Mouse (Mus musculus): ENCODE data around the gene Apba3. TPM values are rescaled to one million over a fixed set of nuclear protein-coding genes. Genes with fewer than 3 reads are reported as not detected.

Apba3 gene
- polyA plus RNA-seq, 1 experiment = 32.8 TPM

DNA sequence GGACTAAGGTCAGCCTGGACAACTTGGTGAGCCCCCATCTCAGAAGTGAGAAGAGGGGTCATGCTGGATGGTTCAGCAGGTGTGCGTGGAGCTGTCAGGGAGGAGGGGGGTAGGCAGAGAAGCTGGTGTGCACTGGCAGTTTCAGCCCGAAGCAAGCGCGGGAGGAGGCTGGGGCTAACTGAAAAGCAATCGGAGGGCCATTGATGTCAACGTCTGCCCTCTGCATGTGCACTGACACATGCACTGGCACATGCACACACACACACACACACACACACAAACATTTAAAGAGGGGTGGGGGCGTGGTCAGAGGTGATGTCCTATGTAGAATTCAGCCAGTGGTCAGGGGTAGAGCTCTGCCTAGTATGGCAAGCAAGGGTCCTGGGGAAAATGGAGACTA is 35.3 kb upstream of the Apba3 start:
- TF ChIP-seq POLR2A (IDR thresholded peaks at IDR 0.05; ENCODE audit: borderline replicate concordance, control insufficient read depth, low read depth, low read length) (no peak), CTCF (IDR thresholded peaks at IDR 0.05; ENCODE audit: control insufficient read depth, insufficient read depth, low read length) (no peak)
- 46% methylated on average over 7 of the region's 7 CpGs for WGBS

DNA sequence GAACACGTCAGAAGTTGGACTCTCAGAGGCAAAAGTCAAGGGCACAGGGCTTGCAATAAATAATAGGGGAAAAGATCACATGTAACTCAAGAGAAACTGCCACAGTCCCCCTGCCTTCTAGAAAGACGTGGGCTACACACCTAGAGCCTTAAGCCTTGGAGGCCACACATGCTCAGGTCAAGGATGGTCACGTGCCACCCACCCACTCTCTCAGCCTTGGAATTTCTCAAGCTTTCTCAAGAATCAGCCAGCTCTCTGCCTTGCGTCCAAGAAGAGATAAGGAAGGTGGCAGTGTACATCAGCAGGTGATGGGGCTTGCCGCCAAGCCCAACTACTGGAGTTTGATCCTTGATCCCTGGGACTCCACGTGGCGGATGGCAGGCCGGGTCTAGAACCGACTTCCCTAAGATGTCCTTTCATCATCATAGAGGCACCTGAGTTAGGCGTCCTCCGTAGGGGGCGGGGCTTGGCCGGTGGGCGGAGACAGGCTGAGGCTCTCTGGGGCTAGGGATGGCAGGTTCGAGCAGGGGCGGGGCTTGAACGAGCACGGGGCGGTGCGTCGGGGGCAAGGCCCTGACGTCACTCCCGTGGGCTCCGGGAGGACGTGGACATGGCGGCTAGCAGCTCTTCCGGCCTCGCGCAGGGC is 34.1 kb upstream of the Apba3 start, which contains the start of gene Zfr2:
Gene Zfr2 (plus strand): TSS at position 576 of the 646 bp plus-strand sequence.
- H3K27ac ChIP-seq (ENCODE audit: control insufficient read depth, insufficient read depth, low read depth, low read length, poor library complexity) = no peak within 1 kb of the TSS
- no peaks in the 10 kb centered on the region for H3K4me1 ChIP-seq (ENCODE audit: control insufficient read depth, insufficient read depth, low read length)
- 8% methylated on average over 29 of the region's 29 CpGs for WGBS
- H3K4me3 ChIP-seq (replicated peaks; ENCODE audit: control insufficient read depth, low read depth, low read length) = peak within 1 kb of the TSS; percentile 59
- peak; percentile 57; the same call in 1 of the 2 replicates for TF ChIP-seq POLR2A (IDR thresholded peaks at IDR 0.05; ENCODE audit: borderline replicate concordance, control insufficient read depth, low read depth, low read length)
- no peak for TF ChIP-seq CTCF (IDR thresholded peaks at IDR 0.05; ENCODE audit: control insufficient read depth, insufficient read depth, low read length)

More for the DNA sequence above, 35.3 kb upstream of the Apba3 start:
- Histone ChIP-seq H3K4me1 (ENCODE audit: control insufficient read depth, insufficient read depth, low read length) (no peaks in the 10 kb centered on the region), H3K4me3 (replicated peaks; ENCODE audit: control insufficient read depth, low read depth, low read length) (no peak overlapping the region), H3K27ac (ENCODE audit: control insufficient read depth, insufficient read depth, low read depth, low read length, poor library complexity) (no peak overlapping the region)

DNA sequence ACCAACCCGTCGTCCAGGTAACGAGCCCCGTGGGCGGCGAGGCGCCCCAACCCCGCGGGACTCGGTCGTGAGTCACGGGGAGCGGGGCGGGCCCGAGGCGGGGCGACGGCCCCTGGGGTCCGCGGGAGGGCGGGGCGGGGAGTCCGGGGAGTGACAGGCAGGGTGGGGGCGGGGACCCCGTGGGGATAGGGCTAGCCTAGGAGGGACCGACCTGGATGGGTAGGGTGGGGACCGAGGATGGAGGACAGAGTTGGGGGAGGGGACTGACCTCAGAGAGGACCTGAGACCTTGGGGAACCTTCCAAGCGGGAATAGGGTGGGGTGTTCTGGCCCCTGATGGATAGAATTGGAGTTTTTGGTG is 33.6 kb upstream of the Apba3 start:
- WGBS = 3% methylated on average over 28 of the region's 28 CpGs
- no peak overlapping the region for H3K27ac ChIP-seq (ENCODE audit: control insufficient read depth, insufficient read depth, low read depth, low read length, poor library complexity)
- TF ChIP-seq CTCF (IDR thresholded peaks at IDR 0.05; ENCODE audit: control insufficient read depth, insufficient read depth, low read length) (no peak), POLR2A (IDR thresholded peaks at IDR 0.05; ENCODE audit: borderline replicate concordance, control insufficient read depth, low read depth, low read length) (no peak)
- H3K4me3 ChIP-seq (replicated peaks; ENCODE audit: control insufficient read depth, low read depth, low read length) = peak overlapping the region; percentile 59
- H3K4me1 ChIP-seq (ENCODE audit: control insufficient read depth, insufficient read depth, low read length) = no peaks in the 10 kb centered on the region

DNA sequence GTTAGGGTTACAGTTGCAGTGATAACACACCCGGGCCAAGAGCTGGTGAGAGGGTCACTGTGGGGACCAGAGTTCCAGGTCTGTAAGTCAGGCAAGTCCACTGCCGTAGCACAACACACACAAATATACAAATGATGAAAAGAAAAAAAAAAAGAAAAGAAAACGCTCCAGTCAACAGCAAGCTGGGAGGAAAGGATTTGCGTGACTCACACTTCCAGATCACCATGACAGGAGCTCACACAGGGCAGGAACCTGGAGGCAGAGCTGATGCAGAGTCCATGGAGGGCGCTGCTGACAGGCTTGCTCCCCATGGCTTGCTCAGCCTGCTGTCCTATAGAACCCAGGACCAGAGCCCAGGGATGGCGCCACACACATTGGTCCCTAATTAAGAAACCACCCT is 32.6 kb upstream of the Apba3 start:
- WGBS = 86% methylated on average over 6 of the region's 6 CpGs
- Histone ChIP-seq H3K27ac (ENCODE audit: control insufficient read depth, insufficient read depth, low read depth, low read length, poor library complexity) (no peak overlapping the region), H3K4me3 (replicated peaks; ENCODE audit: control insufficient read depth, low read depth, low read length) (no peak overlapping the region), H3K4me1 (ENCODE audit: control insufficient read depth, insufficient read depth, low read length) (no peaks in the 10 kb centered on the region)
- TF ChIP-seq POLR2A (IDR thresholded peaks at IDR 0.05; ENCODE audit: borderline replicate concordance, control insufficient read depth, low read depth, low read length) (no peak), CTCF (IDR thresholded peaks at IDR 0.05; ENCODE audit: control insufficient read depth, insufficient read depth, low read length) (no peak)

DNA sequence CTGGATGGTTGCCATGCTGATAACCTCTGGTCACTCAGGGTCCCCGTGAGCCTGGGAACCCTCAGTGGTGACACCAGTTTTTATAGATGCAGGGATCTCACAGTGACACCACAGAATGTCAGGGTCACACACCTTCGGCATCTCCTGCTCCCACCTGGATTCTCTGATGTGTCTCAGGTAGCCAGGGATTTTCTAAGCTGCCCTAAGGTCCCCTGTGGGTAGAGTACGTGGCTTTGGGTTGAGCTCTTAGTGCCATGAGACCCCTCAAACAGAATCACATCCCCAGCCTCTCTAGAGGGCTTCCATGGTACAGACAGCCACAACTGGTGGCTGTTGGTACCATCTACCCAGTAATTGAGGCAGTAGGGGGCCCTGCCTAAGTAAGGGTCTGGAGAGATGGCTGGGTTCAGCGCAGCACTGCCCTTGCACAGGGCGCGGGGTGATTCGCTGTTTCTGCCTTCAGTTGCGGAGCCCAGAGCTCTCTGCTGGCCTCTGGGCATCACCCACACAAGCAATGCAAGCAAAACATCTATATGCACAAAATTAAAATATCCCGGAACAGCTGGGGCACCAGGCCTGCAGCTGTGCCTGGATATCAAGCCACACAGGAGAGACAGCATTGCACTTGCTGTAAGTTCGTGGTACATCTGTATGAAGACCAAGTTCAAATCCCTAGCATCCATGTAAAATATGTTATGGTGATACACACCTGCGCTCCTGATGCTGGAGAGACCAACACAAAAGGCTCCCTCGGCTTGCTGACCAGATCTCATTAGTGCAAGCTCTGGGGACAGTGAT is 30.1 kb upstream of the Apba3 start:
- Histone ChIP-seq H3K27ac (ENCODE audit: control insufficient read depth, insufficient read depth, low read depth, low read length, poor library complexity) (no peak overlapping the region), H3K4me1 (ENCODE audit: control insufficient read depth, insufficient read depth, low read length) (no peaks in the 10 kb centered on the region), H3K4me3 (replicated peaks; ENCODE audit: control insufficient read depth, low read depth, low read length) (no peak overlapping the region)
- no peak for TF ChIP-seq CTCF (IDR thresholded peaks at IDR 0.05; ENCODE audit: control insufficient read depth, insufficient read depth, low read length)
- TF ChIP-seq POLR2A (IDR thresholded peaks at IDR 0.05; ENCODE audit: borderline replicate concordance, control insufficient read depth, low read depth, low read length) = no peak
- 81% methylated on average over 12 of the region's 12 CpGs for WGBS

DNA sequence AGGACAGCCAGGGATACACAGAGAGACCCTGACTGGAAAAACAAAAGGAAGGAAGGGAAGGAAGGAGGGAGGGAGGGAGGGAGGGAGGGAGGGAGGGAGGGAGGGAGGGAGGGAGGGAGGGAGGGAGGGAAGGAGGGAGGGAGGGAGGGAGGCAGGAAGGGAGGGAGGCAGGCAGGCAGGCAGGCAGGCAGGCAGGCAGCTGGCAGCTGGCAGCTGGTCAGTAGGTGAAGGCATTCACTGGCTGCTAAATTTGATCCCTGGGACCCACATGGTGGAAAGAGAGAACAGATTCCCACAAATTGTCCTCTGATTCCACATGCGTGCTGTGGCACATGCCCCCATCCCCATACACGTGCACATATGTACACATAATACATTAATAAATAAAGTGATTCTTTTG is 28.1 kb upstream of the Apba3 start:
- no peak for TF ChIP-seq CTCF (IDR thresholded peaks at IDR 0.05; ENCODE audit: control insufficient read depth, insufficient read depth, low read length)
- TF ChIP-seq POLR2A (IDR thresholded peaks at IDR 0.05; ENCODE audit: borderline replicate concordance, control insufficient read depth, low read depth, low read length) = no peak
- H3K27ac ChIP-seq (ENCODE audit: control insufficient read depth, insufficient read depth, low read depth, low read length, poor library complexity) = no peak overlapping the region
- no peaks in the 10 kb centered on the region for H3K4me1 ChIP-seq (ENCODE audit: control insufficient read depth, insufficient read depth, low read length)
- 89% methylated on average over 2 of the region's 2 CpGs for whole genome bisulfite sequencing
- H3K4me3 ChIP-seq (replicated peaks; ENCODE audit: control insufficient read depth, low read depth, low read length) = no peak overlapping the region

DNA sequence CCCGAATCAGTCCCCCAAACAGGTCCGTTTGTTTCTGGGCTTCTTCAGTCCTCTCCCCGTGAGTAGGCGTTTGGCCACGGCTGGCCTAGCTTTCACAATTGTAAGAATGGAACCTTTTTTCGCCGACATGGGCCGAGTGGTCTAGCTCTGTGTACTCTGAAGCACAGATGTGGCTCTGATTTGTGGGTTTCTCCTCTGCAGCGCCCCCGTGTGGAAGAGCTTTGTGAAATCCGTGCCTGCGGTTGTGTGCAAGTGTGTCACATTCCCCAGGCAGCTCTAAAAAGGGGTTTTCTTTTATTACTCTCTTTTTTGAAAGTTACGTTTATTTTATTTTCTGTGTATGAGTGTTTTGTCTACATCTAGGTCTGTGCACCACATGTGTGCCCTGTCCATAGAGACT is 25.9 kb upstream of the Apba3 start:
- TF ChIP-seq CTCF (IDR thresholded peaks at IDR 0.05; ENCODE audit: control insufficient read depth, insufficient read depth, low read length) = peak; percentile 71
- TF ChIP-seq POLR2A (IDR thresholded peaks at IDR 0.05; ENCODE audit: borderline replicate concordance, control insufficient read depth, low read depth, low read length) = no peak
- Histone ChIP-seq H3K4me3 (replicated peaks; ENCODE audit: control insufficient read depth, low read depth, low read length) (no peak overlapping the region), H3K27ac (ENCODE audit: control insufficient read depth, insufficient read depth, low read depth, low read length, poor library complexity) (no peak overlapping the region), H3K4me1 (ENCODE audit: control insufficient read depth, insufficient read depth, low read length) (no peaks in the 10 kb centered on the region)
- WGBS = 28% methylated on average over 13 of the region's 13 CpGs

DNA sequence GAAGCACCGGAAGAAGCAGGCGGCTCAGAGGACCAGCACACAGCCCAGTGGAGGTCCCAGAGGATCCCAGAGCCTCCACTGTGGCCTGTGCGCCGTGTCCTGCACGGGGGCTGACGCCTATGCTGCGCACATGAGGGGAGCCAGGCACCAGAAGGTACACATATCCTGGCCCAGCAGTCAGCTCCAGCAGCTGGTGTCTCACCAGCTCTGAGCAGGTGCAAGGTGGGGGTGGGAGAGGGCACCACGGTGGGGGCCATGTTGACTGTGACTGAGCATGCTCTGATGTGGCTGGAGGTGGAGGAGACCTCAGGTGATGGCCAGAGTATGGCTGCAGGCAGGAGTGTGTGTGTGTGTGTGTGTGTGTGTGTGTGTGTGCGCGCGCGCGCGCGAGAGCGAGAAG is 24.7 kb upstream of the Apba3 start:
- TF ChIP-seq POLR2A (IDR thresholded peaks at IDR 0.05; ENCODE audit: borderline replicate concordance, control insufficient read depth, low read depth, low read length) = no peak
- no peak for TF ChIP-seq CTCF (IDR thresholded peaks at IDR 0.05; ENCODE audit: control insufficient read depth, insufficient read depth, low read length)
- 88% methylated on average over 16 of the region's 16 CpGs for WGBS
- no peak overlapping the region for H3K27ac ChIP-seq (ENCODE audit: control insufficient read depth, insufficient read depth, low read depth, low read length, poor library complexity)

More for the DNA sequence above, 24.7 kb upstream of the Apba3 start:
- no peaks in the 10 kb centered on the region for H3K4me1 ChIP-seq (ENCODE audit: control insufficient read depth, insufficient read depth, low read length)
- no peak overlapping the region for H3K4me3 ChIP-seq (replicated peaks; ENCODE audit: control insufficient read depth, low read depth, low read length)
